Mouse (Mus musculus): ENCODE measurements around the gene Ccrl2.

The Ccrl2 gene

DNA sequence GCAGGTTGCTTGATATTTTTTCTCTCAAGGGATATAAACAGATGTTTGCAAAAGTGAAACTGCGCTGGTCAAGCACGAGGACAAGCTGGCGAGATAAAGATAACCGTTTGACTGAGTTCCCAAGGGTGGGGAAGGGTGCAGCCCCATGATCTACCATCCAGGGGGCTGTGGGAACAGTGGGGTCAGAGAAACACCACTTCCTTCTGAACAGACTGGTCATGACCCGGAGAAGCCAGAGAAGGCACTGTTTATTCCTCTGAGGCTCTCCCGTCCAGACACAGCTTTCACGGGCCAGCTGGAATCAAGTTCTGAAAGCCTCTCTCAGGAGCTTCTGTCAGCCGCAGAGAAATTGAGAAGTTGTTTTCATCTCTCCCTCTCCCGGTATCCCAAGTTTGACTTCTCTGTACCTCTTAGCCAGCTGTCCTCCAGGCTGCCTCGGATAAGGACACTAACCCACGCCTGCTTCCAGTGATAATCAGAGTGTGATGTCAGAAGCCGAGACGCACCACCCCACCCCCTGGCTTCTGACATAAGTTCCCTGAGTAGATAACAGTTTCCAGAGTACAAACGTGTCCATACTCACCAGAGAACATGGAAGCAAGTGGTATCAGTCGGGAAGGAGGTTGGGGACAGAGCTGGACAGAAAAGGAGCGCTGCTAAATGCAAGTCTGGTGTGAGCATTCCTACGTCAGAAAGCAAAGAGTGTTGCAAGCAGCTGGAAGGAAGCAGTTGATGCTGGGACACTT lies at the start of gene Ccrl2:
Gene Ccrl2 (minus strand): TSS at position 722 of the 746 bp plus-strand sequence.
- no peak for DNase-seq (ENCODE audit: extremely low spot score, low read depth, low spot score)

DNA sequence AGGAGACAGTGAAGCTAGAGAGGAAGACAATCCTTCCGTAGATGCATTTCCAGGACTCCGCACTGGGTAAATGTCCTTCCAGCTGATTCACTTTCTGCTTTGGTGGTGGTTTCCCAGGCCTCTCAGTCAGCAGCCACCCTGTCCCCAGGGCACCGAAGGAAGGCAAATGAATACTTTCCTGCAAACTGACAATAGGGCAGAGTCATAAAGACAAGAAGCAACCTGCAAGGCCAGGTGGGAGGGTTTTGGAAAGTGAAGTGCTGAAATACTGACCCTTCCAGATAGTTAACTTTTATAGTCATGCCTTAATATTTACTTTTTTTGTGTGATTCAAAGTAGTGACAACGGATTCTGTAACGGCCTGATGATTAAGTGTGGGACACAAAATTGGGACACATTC lies 46.6 kb upstream of the Ccrl2 start:
- DNase-seq (ENCODE audit: extremely low spot score, low read depth, low spot score), result no peak

DNA sequence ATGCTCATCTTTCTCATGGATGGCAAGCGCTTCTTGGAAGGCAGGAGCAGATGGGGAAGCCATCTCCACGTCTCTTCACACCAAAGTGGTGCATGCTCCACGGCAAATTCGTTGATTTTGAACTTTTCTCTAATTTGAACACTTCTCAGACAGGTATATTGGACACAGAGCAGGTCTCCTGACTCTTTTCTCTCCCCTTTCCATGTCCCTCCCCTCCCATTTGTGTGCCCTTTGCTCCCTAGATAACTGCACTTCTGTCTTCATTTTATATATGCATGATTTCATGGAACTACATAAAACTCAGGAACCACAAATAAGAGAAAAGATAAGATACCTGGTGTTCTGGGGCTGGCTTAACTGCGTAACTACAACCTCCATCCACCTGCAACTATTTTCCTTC lies 46.0 kb upstream of the Ccrl2 start:
- DNase-seq (ENCODE audit: extremely low spot score, low read depth, low spot score), result no peak

DNA sequence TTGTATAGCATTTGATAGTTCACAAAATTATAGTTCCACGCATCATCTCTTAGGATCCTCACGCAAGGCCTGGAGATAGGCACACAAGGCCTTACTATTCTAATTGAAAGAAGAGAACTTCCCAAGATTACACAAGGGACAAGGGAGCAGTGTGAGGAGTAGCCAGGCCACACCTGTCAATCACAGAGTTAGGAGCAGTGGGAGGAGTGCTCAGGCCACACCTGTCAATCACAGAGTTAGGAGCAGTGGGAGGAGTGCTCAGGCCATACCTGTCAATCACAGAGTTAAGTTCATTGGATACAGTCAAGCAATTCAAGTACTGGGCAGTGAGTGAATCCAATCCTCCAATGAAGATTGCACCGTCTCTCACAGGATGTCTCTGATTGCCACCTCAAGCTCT lies 43.1 kb upstream of the Ccrl2 start:
- no peak for DNase-seq (ENCODE audit: extremely low spot score, low read depth, low spot score)

DNA sequence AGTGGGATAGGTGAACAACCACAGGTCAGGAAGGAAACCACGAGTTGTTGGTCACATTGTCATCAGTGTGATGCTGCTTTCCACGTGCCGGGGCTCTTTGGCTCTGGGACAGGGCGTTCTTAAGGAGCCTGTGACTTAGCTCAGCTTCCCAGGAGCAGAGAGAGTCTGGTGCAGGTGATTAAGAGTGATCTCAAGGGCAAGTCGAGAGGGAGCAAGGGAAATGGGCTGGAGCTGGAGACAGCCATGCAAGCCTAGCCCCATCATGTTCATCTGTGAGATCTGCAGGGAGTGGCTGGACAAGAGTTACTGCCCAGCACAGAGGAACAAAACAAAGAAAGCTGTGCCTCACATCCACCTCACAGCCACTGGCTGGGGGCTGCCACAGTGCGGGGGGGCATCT lies 40.2 kb upstream of the Ccrl2 start:
- DNase-seq (ENCODE audit: extremely low spot score, low read depth, low spot score), result no peak

DNA sequence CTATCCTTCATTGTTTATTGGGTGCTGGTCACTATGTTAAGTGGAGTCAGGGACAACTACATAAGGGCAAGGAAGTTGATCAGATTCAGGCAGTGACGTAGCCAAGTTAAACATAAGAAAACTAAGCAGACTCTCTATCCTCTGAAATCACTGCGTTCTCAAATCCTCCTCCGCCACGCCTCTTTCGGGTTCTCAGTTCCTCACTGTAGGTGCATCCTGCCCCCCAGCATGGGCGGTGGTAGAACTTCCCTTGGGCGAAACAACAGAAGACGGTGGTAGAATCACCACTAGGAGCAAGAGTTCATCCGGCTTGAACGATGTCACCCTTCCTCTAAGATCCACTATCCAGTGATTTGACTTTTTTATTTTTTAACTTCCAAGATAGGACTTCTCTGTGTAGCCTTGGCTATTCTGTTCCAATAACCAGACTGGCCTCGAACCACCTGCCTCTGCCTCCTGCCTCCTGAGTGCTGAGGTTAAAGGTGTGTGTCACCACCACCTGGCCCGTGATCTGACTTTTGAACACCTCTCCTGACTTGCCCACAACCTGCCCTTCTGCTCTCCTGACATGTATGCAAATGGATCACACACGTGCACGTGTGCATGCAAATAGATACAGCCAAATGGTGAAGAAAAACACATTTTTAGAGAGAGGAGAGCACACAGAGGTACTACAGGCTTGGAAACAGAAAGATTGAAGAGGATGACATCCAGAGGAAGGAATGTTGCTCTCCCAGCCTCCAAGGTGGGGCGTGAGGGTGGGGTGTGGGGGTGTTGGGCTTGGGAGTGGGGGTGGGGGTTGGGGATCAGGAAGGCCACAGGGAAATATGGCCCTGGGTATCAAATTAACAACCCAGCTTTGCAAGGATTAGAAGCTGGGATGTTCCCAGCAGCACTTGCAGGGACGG lies 39.4 kb upstream of the Ccrl2 start:
- no peak for DNase-seq (ENCODE audit: extremely low spot score, low read depth, low spot score)

DNA sequence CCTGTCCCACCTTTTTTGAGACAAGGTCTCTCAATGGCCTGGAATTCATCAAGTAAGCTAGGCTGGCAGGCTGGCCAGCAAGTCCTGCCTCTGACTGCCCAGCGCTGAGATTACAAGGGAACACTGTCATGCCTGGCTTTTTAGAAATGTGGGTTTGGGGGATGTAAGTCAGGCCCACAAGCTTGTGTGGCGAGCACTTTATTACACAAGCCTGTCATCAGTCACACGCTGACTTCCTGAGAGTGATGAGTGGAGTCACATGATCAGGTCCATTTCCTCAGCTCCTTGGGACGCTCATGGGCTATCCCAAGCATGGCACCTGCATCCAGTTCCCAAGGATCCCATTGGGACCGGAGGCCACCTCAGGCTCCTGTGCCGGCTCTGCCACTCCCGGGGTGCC lies 38.4 kb upstream of the Ccrl2 start:
- DNase-seq (ENCODE audit: extremely low spot score, low read depth, low spot score), result no peak

DNA sequence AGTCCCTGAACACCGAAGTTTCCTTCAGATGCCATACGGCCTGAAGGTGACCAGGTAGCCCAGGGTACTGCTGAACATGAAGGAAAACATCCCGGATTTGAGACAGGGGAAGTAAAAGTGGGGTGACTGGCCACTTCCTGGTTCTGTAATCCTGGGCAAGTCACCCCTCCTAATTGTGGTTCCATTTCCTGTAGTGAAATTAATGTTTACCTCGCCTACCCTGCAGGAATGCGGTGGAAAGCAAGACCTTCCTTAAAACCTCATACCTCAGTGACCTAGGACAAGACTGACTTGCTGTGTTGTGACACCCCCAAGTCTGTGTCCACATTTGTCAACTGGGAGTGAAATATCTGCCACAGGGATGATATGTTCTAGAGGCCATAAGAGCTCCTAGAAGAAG lies 37.3 kb upstream of the Ccrl2 start:
- no peak for DNase-seq (ENCODE audit: extremely low spot score, low read depth, low spot score)

DNA sequence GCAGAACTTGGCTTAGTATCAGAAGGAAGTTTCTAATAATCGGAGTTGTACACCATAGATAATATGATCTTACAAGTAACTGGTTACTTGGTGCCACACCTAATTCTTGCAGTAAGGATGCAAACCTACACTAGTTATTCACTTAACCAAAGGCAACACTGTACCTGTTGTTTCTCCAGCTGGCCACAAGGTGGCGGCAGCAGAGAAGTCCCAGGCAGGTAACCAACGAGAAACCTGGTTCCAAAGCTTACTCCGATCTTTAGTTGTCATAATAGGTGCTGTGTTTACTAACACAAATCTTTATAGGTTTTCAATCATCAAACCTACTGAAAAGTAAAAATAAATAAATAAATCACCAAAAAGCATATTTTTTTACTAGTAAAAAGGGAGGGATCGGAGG lies 35.8 kb upstream of the Ccrl2 start:
- DNase-seq (ENCODE audit: extremely low spot score, low read depth, low spot score), result no peak

DNA sequence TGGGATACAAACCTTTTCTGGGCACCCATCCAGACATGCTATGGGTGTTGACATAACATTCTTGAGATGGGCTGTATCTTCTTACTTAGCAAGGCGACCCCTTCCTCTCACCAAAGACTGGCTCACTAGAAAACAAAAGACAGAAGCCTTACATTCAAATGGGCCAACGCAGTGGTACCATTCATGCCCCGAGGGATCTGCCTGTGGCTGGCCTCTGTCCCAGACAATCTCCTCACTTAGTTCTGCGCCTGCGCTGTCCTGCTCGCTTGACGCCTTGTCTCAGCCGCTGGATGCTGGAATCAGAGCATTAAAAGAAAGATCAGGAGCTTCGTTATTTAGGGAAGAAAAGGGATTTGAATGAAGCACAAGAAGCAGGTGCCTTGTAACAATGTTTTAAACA lies 35.3 kb upstream of the Ccrl2 start:
- no peak for DNase-seq (ENCODE audit: extremely low spot score, low read depth, low spot score)

DNA sequence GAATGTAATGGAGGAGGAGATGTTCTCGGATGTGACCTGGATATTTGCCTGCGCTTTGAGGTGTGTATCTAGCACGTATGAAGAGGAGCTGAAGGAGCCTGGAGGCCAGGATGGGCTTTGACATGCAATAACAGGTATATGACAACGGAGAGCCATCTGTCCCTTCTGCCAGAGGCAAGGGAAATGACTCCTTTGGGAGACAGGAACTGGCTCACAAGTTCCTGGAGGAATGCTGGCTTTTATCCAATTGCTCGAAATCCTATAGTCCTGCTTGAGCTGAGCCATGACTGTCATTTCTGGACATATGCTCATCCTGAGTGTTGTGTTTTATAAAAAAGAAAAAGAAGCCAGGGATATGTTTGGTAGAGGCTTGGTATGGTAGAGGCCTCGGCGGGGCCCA lies 31.6 kb upstream of the Ccrl2 start:
- DNase-seq (ENCODE audit: extremely low spot score, low read depth, low spot score), result no peak

DNA sequence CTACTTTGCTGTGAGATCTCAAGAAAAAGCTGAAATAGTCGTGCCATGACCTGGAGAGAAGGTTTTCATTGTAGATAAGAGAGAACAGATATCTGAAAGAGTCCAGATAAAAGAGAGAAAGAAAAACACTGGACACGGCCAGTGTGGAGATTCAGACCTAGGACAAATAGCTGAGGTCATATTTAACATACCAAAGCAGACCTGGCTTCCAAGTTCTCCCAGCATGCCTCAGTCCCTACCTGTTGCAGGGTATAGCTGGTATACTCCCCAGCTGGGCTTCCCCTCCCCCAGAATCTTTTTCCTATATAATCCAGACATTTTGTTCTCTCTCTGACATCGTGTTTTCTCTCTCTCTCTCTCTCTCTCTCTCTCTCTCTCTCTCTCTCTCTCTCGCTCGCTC lies 30.6 kb upstream of the Ccrl2 start:
- DNase-seq (ENCODE audit: extremely low spot score, low read depth, low spot score), result no peak

DNA sequence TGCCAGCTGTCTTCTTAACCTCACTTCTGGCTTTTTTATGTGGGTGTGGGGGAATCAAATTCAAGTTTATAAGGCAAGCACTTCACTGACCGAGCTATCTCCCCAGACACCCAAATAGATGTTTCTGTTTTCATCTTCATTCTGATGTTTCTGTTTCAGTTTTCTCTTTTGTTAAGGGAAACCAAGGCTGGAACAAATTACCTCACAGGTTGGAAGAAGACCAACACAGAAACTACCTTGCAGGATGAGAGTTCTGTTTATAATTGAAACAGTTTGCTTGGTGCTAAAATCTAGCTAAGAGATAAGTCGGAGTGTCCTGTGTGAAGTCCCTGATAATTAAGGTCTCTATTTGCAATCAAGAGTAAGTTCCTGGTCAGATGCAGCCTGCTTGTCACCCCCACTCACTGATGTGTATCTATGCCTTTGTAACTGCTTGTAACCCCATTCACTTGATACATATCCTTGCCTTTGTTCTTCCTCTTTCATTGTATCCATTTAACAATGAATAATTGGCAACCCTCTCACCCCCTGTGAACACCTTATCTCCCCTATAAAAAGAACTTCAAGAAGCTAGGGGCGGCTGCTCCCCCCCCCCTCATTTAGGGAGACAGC lies 29.8 kb upstream of the Ccrl2 start:
- no peak for DNase-seq (ENCODE audit: extremely low spot score, low read depth, low spot score)

DNA sequence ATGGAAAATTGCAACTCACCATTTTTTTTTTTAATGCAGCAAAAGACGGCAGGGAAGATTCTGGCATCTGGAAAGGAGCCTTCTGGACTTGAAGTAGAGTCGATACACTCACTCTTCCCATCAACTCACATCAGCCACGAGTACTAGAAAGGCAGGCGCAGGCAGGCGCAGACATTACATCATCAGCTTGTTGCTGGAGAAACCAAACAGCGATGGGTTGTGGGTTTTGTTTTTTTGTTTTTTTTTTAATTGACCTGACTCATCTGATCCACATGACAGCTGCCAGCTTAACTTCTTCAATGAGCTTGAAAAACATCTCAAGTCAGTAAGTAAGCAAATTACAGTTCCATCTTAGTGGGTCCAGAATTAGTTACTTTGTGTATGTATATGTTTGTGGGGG lies 28.8 kb upstream of the Ccrl2 start:
- DNase-seq (ENCODE audit: extremely low spot score, low read depth, low spot score), result no peak

DNA sequence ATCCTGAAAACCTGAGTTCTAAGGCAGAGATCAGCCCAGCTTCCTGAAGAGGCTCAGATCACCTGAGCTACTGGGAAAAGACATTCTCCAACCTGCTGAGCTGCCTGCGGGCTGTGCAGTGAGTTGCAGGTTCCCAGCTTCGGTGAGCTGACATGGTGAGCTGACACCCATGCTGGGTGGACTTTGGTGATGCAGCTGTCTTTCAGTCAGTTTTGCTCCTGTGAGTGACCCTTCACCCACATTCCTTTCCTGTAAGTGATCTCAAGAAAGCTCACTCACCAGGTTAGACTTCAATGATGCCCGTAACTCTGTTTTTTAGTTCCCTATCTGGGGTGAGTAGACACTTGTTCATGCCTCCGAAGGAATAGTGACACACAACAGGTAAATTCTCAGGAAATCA lies 28.0 kb upstream of the Ccrl2 start:
- no peak for DNase-seq (ENCODE audit: extremely low spot score, low read depth, low spot score)

DNA sequence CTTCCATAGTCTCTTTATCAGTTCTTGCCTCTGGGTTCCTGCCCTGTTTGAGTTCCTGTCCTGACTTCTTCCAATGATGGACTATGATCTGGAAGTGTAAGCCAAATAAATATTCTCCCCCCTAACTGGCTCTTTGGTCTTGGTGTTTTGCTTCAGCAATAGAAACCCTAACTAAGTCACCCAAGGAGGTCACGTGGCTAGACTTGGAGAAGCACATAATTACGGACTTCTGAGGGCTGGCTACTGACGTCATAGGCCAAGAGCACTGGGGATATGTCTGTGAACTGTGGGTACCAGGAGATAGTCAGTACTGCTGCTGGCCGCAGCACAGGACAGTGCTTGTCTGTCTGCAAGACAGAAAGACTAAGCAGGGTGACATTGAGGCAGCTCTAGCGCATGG lies 24.4 kb upstream of the Ccrl2 start:
- no peak for DNase-seq (ENCODE audit: extremely low spot score, low read depth, low spot score)

DNA sequence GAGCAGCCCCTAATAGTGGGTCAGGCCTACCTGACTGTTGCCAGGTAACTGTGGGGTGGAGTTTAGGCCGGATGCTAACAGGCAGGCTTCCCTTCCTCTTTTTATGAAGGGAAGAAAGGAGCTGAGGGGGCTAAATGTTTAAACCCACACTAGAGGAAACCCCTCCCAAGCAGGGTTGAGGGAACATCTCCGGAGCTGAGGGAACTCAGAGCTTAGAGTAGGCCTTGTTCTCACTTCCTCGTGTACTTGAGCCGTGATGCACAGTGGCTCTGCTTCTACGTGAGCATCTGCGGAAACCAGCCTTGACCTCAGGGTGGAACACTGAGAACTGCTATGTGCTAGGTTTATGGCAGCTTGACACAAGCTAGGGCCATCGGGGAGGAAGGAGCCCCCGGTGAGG lies 23.5 kb upstream of the Ccrl2 start:
- no peak for DNase-seq (ENCODE audit: extremely low spot score, low read depth, low spot score)

DNA sequence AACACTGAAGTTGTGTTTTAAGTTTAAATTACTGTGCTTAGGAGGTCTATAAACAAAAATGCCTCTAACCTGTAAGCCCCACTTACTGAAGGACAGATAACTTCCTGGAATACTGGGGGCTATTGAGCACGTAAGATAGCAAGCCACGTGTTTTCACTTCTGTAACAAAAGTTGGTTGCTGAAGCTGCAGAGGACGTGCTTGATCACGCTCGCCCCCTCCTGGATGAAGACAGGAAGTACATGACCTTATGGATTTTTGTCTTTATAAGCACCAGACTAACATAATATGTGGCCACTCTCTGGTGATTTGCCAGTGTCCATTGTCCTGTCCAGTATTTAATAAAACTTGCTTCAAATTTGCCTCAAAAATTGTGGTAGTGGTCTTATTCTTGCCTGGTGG lies 20.4 kb upstream of the Ccrl2 start:
- no peak for DNase-seq (ENCODE audit: extremely low spot score, low read depth, low spot score)

DNA sequence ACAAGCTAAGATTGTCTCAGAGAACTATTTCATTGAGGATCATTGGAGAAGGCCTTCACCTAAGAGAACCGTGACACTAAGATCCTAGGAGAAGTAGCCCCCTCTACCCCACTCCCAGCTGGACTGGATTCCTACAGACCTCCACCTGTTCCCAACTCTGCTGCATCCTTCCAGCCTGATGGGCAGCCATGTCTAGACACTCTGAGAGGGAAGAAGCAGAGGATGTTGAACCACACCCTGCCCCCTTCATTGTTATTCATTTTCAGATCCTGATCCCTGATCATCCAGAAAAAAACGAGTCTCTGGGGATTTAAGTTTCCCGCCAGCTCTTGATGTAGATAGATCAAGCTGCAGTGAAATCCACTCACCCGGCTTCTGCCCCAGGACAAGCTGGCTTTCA lies 15.7 kb upstream of the Ccrl2 start:
- no peak for DNase-seq (ENCODE audit: extremely low spot score, low read depth, low spot score)

DNA sequence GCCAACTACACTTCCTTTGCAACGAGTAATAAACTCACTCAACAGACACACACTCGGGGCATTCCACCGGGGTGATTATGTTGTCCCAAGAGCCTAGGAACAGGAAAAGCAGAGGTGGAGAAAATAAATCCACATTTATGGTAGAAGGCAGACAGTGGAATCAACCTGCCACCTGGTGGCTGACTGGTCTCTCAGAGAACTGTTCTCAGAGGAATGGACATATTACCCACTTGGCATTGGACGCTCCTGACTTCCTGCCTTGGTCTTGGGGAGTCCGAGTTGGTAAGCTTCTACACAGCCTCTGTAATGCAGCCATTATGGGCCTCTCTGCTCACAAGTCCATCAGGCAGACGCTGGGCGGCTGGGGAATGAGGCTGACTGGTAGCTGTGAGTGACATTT lies 14.9 kb upstream of the Ccrl2 start:
- no peak for DNase-seq (ENCODE audit: extremely low spot score, low read depth, low spot score)

DNA sequence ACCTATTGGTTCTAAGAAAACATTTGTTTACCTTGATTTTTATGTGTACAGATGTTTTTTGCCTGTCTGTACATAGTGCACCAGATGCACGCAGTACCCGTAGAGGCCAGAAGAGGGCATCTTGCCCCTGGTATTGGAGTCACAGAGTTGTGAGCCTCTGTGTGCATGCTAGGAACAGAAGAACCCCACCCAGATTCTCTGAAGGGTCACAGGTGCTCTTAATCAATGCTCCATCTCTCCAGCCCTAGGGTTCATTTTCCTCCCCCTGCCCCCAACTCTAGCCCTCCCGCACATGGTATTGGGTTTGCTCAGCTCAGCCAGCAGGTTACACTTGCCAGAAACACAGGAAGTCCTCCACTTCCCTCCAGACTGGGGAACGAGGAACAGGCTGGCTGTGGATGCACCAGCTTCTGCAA lies 13.2 kb upstream of the Ccrl2 start:
- peak; percentile 56 for DNase-seq (ENCODE audit: extremely low spot score, low read depth, low spot score)

DNA sequence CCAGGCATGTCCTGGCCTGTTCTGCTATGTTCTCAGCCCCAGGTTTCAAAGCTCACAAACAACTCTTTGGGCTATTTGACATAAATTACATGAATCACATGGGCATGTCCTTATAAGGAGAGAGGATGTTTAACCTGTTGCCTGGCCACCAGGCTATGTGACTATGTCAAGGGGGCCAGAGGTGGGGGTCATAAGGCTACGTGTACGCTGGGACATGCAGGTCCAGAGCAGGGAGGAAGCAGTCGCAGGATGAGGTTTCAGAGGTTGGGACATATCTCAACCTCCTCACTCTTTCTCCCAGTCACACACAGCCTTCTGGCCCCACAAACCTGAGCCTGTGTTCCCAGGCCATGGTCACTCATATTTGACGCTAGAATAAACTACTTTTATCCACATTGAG lies 9.7 kb upstream of the Ccrl2 start:
- no peak for DNase-seq (ENCODE audit: extremely low spot score, low read depth, low spot score)

Data from hindlimb bud, embryonic 11.5 days (tissue).